Mouse (Mus musculus): ENCODE measurements around the gene Adat1.

DNA sequence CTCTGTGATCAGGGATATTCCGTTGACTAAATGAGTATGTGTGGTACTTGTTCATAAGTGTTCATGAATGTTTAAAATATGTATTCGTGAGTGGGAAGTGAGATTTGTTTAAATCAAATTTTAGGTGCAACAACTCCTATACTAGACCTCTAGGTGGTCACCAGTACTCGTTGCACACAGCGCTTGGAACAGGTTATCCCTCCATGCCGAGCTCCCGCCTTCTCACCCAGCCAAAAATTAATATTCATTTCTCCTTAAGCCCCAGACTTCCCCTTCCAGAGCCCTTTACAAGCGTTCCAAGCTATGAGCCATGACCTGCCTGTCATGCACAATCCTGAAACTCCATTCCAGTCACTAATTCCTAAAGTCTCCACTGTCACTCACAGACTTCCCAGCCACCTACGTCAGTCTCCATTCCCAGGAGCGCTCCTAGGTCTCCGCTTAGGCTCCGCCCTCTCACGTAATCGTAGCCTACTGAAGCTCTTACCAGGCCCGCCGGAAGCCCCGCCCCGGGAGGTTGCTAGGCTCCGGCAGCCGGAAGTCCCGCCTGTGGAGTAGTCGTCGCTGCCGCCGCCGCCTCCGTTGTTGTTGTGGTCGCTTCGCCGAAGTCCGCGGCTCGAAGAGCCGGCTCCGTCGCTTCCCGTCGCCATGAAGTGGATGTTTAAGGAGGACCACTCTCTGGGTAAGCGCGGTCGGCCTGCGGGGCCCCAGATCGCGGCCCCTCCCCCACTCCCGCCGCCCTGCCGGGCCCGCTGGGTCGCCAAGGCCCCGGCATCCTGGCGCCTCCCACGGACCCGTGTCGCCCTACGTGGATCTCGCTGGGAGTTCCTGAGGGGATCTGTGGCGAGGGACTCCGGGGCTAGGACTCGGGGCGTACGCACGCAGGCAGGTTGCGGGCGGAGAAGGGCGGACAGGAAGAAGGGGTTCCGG lies 51.7 kb downstream of the Adat1 start, which contains the start of gene Gabarapl2:
- peak; percentile 64 for TF ChIP-seq POLR2A (IDR thresholded peaks at IDR 0.05; ENCODE audit: control insufficient read depth, low read depth, low read length)
- no peak for TF ChIP-seq CTCF (IDR thresholded peaks at IDR 0.05; ENCODE audit: control insufficient read depth, insufficient read depth, insufficient replicate concordance, low read depth, low read length)

All from testis, adult 2 months (tissue).